Mouse (Mus musculus): ENCODE data around the gene Cacna1e. TPM values are rescaled to one million over a fixed set of nuclear protein-coding genes. Genes with fewer than 3 reads are reported as not detected.

Gene Cacna1e
- polyA plus RNA-seq, 1 experiment from 2014 or later, result 0.05 TPM

DNA sequence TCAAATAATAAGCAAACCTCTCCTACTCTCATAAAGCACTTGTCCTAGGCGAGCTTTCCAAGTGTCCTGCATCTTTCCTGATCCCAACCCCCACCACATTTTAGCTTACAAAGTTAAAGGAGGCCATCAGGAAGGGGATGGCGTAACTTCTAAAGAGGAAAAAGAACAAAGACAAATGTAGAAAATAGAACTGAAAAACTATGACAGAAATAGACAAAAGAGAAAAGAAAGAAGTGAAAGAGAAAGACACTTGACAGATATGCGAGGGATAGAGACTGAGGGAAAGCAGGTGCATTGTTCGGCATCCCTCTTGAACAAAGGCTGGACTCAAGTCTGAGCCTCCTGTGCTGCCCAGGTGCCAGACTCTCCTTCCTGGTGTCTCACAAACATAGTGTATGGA, 246.5 kb downstream of the Cacna1e start:
- 57% methylated on average over 4 of the region's 4 CpGs for WGBS (ENCODE audit: insufficient replicate concordance)
- H3K27ac ChIP-seq, result no peak overlapping the region
- no peak overlapping the region for H3K4me3 ChIP-seq
- H3K9me3 ChIP-seq (replicated peaks), result no peaks in the 10 kb centered on the region
- H3K36me3 ChIP-seq, result no peaks in the 10 kb centered on the region
- H3K27me3 ChIP-seq (replicated peaks), result no peaks in the 10 kb centered on the region
- no peak for ATAC-seq
- no peak overlapping the region for H3K4me2 ChIP-seq
- H3K4me1 ChIP-seq, result no peaks in the 10 kb centered on the region
- no peak overlapping the region for H3K9ac ChIP-seq

DNA sequence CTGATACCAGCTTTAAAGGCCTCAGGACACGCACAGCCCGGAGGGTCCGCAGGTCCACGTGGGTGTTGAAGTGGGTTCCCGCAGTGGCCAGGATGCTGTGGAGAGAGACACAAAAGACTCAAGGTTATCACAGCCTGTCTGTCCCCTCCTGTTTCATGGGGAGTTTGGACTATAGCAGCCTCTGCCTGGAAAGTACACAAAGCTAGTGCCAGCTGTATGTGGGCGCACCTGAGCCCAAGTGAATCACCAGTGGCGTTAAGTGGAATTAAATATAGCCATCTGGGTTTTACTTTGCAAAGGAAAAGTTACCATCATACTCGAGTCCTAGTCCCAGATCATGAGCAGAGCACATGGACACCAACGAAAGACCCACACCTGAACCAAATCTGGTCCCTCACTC, 248.5 kb downstream of the Cacna1e start:
- no peak overlapping the region for H3K4me3 ChIP-seq
- H3K9me3 ChIP-seq (replicated peaks), result no peaks in the 10 kb centered on the region
- H3K4me1 ChIP-seq, result no peaks in the 10 kb centered on the region
- H3K27me3 ChIP-seq (replicated peaks), result no peaks in the 10 kb centered on the region
- ATAC-seq, result no peak
- 75% methylated on average over 9 of the region's 9 CpGs for whole genome bisulfite sequencing (ENCODE audit: insufficient replicate concordance)
- H3K4me2 ChIP-seq, result no peak overlapping the region
- no peak overlapping the region for H3K27ac ChIP-seq
- H3K9ac ChIP-seq, result no peak overlapping the region
- H3K36me3 ChIP-seq, result no peaks in the 10 kb centered on the region

DNA sequence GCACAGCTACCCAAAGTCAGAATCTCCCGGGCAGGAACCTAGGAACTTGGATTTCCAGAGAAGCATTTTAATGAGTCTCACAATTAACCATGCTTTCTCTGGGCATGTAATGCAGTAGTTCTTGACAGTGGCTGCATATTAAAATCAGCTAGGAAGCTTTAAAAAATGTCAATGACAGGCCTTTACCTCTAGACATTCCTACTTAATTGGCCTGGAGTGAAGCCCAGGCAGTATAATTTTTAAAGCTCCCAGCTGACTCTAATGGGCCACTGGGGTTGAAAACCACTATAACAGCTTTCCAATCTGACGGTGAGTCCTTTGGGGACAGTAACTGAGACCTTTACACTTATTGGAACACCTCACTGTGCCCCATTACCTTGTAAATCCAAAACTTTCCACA, 251.4 kb downstream of the Cacna1e start:
- Histone ChIP-seq H3K4me1 (no peaks in the 10 kb centered on the region), H3K36me3 (no peaks in the 10 kb centered on the region), H3K9me3 (replicated peaks) (no peaks in the 10 kb centered on the region), H3K27me3 (replicated peaks) (no peaks in the 10 kb centered on the region), H3K9ac (no peak overlapping the region), H3K27ac (no peak overlapping the region), H3K4me2 (no peak overlapping the region), H3K4me3 (no peak overlapping the region)
- no peak for ATAC-seq
- WGBS (ENCODE audit: insufficient replicate concordance), result 55% methylated on average over 2 of the region's 2 CpGs

DNA sequence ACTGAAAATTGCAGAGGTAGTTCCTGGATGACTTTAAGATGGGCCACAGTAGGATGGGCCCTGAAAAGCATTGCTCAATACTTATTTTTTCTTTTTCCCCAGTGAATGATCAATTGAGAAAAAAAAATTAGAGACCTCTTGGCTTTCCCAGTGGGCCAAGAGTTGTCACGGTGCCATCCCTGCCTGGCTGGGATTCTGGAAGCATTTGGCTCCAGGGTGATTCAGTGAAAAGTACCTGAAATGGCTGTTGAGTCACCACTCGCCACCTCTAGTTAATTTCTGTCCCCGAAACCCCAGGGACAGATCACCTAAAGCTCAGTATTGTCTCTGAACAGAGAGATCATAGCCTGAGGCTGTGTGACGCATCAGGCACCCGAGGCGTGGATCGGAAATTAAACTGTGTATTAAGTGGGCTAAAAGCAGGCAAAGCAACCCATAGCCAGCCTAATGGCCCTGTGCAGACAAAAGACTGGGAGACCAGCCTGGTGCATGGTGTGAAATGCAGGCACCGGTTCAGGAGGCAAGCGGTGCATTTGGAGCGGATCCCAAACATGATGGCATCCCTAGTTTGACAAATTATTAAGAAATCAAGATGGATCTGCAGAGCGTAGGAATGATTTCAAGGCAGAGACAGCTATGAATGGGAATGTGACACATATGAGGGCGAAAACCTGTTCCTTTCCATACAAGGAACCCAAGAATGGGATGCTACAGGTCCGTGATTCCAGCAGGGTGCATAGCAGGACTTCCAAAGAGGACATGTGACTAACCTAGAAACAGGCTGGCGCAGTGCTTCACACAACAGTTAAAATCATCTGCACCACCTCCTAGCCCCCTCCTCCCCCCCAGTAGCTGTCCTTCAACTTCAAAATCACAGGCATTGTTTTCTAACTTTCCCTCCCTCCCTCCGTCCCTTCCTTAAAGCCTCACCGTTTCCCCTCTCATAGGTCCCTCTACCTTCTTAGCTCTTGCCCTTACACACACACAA, 261.3 kb downstream of the Cacna1e start:
- Histone ChIP-seq H3K27me3 (replicated peaks) (no peaks in the 10 kb centered on the region), H3K27ac (no peak overlapping the region), H3K4me2 (no peak overlapping the region), H3K9ac (no peak overlapping the region), H3K4me3 (no peak overlapping the region), H3K36me3 (no peaks in the 10 kb centered on the region), H3K9me3 (replicated peaks) (no peaks in the 10 kb centered on the region), H3K4me1 (no peaks in the 10 kb centered on the region)
- WGBS (ENCODE audit: insufficient replicate concordance), result 72% methylated on average over 16 of the region's 16 CpGs
- no peak for ATAC-seq

DNA sequence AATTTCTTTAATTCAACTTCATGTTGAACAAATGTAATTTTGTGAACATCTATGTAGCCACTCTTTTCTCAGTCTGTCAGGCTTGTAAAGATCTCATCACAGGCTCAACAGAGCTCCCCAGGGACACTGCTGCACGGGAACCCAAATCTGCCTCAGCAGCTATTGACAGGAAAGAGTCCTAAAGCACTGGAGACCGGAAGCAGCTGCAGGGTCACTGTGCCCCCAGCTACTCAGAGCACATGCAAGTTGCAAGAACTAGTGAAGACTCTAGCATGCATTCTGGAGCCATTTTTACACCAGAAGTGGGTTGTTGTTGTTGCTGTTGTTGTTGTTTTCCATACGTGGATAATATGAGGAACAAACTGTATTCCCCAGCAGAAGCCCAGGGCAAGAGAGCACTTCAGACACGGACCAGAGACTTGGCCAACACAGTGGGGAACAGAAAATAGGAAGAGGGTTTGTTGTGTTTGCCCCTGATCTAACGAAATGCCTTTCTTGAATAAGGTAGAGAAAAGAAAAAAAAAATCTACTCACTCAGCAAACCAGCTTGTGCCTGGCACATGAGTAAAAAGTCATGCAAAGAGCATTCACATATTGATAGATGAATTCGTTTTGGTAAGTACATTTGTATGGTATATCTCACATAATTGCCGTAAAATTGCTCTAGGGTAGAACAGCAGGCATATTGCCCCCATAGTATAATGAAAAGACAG, 266.4 kb downstream of the Cacna1e start:
- Histone ChIP-seq H3K27ac (no peak overlapping the region), H3K9me3 (replicated peaks) (no peaks in the 10 kb centered on the region), H3K4me3 (no peak overlapping the region), H3K4me1 (no peaks in the 10 kb centered on the region), H3K9ac (no peak overlapping the region), H3K36me3 (no peaks in the 10 kb centered on the region), H3K27me3 (replicated peaks) (no peaks in the 10 kb centered on the region), H3K4me2 (no peak overlapping the region)
- no peak for ATAC-seq
- WGBS (ENCODE audit: insufficient replicate concordance), result 26% methylated on average over 7 of the region's 7 CpGs

DNA sequence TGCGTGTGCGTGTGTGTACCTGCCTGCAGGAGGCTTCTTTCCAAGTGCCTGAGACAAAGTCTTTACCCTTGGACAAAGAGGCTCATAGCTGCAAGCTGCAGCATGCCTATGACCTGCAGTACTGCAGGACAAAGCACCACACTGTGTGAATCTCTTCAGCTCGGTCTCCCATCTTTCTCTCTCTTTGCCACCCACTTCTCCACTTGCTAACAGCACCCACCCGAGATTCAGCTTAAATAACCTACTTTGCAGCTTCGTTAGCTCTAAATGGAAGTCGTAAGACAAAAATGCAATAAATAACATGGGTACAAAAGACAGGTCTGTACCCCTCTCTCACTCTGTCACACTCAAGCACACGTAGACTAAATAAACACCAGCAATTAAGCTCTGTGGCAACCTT, 268.5 kb downstream of the Cacna1e start:
- no peaks in the 10 kb centered on the region for H3K4me1 ChIP-seq
- 64% methylated on average over 5 of the region's 7 CpGs for WGBS (ENCODE audit: insufficient replicate concordance)

DNA sequence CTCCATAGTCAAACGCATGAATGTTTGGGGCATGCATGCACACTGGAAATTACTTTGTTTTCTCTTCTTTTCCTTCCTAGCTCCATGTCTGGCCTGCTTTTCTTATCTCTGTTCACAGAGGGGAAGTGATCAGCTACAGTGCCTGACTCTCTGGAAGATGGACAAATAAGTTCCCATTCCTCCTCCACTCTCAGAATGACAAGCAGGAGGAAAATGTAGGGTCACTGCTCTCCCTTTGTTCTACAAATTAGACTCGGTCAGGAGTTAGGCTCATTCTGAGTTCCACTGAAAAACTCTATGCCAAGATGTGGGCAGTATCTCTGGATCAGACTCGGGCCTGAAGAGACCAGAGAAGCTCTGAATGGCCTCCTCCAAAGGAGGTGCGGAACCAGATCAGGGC, 275.8 kb downstream of the Cacna1e start:
- Histone ChIP-seq H3K9me3 (replicated peaks) (no peaks in the 10 kb centered on the region), H3K4me1 (no peaks in the 10 kb centered on the region), H3K27ac (no peak overlapping the region), H3K4me2 (no peak overlapping the region), H3K4me3 (no peak overlapping the region), H3K27me3 (replicated peaks) (no peaks in the 10 kb centered on the region), H3K9ac (no peak overlapping the region), H3K36me3 (no peaks in the 10 kb centered on the region)
- WGBS (ENCODE audit: insufficient replicate concordance), result 48% methylated on average over 4 of the region's 4 CpGs
- ATAC-seq, result no peak

More for the DNA sequence above, 268.5 kb downstream of the Cacna1e start:
- Histone ChIP-seq H3K36me3 (no peaks in the 10 kb centered on the region), H3K9me3 (replicated peaks) (no peaks in the 10 kb centered on the region), H3K27me3 (replicated peaks) (no peaks in the 10 kb centered on the region), H3K4me3 (no peak overlapping the region), H3K9ac (no peak overlapping the region), H3K27ac (no peak overlapping the region), H3K4me2 (no peak overlapping the region)
- ATAC-seq, result no peak

DNA sequence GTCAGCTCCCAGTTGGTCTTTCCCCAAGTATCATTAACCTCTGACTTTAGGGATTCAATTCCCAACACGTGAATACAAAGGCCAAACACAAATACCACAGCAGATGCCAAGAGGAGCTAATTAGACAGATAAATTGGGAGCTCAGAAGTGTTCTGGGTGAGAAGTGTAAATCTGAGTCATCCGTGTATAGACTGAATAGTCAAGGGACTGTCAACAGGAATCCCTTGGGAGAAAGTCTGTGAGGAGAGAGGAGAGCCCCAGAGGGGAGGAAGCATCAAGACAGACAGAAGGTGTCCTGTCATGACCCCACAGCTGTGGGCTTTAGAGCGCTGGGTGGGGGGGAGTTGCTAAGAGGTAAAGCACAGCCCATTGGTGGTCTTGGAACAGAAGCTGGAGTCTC, 276.9 kb downstream of the Cacna1e start:
- no peaks in the 10 kb centered on the region for H3K27me3 ChIP-seq (replicated peaks)
- no peak overlapping the region for H3K9ac ChIP-seq
- H3K36me3 ChIP-seq, result no peaks in the 10 kb centered on the region
- no peak for ATAC-seq
- 49% methylated on average over 3 of the region's 3 CpGs for WGBS (ENCODE audit: insufficient replicate concordance)
- H3K9me3 ChIP-seq (replicated peaks), result no peaks in the 10 kb centered on the region
- H3K4me2 ChIP-seq, result no peak overlapping the region
- H3K27ac ChIP-seq, result no peak overlapping the region
- no peaks in the 10 kb centered on the region for H3K4me1 ChIP-seq
- H3K4me3 ChIP-seq, result no peak overlapping the region

DNA sequence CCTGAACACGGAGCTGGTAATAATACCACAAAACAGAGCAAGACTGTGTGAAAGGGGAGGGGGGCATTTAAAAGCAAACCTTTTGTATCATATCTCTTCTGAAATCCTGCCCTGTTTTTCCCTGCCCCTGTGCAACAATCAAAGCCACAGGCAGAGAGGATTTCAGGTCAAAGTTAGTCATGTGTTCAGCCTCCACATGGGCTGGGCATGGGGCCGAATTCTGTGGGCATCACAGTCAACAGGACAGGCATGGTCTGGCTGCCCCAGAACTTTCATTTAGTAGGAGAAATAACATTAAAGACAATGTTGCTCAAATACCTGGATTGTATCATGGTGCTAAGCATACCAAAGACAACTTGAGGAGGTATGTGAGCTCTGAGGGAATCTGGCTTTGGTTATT, 278.7 kb downstream of the Cacna1e start:
- Histone ChIP-seq H3K9me3 (replicated peaks) (no peaks in the 10 kb centered on the region), H3K4me3 (no peak overlapping the region), H3K36me3 (no peaks in the 10 kb centered on the region), H3K9ac (no peak overlapping the region), H3K4me2 (no peak overlapping the region), H3K27ac (no peak overlapping the region), H3K27me3 (replicated peaks) (no peaks in the 10 kb centered on the region), H3K4me1 (no peaks in the 10 kb centered on the region)
- 74% methylated on average over 2 of the region's 2 CpGs for WGBS (ENCODE audit: insufficient replicate concordance)
- ATAC-seq, result no peak

DNA sequence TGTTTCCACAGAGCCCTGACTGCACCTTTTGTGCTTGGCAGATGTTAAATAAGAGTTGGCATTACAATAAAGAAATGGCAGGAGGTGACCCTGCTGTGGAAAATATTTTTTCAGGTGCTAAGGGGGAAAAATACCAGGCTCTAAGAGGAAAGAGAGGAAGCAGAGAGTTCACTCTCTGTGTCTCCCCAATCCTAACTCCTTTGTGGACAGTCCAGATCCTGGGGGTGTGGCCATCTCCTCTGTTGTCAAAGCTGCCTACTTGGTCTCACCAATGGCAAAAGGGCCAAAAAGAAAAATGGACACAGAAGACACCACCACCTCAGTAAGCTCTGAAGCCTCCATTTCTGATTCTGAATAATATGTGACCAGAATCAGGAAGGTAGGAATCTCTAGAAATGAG, 280.5 kb downstream of the Cacna1e start:
- ATAC-seq, result no peak
- H3K9me3 ChIP-seq (replicated peaks), result no peaks in the 10 kb centered on the region
- H3K4me1 ChIP-seq, result no peaks in the 10 kb centered on the region
- no peak overlapping the region for H3K27ac ChIP-seq
- no peaks in the 10 kb centered on the region for H3K27me3 ChIP-seq (replicated peaks)
- H3K4me3 ChIP-seq, result no peak overlapping the region
- no peaks in the 10 kb centered on the region for H3K36me3 ChIP-seq
- H3K9ac ChIP-seq, result no peak overlapping the region
- H3K4me2 ChIP-seq, result no peak overlapping the region

DNA sequence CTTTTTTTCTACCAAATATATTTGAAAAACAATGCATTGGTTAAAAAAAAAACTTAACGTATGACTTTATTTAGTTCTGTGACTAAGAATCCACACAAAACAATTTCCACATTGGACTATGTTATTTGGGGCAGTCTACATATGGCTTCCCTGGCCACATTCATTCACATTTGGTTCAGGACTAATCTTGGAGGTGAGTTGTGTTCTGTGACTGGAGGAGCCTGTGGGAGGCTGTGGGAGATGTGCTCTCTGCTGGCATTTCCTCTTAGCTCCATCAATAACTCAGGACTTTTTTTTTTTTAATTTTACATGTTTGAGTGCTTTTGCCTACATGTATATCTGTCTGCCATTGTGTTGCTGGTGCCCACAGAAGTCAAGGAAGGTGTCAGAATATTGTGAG, 281.8 kb downstream of the Cacna1e start:
- Histone ChIP-seq H3K27ac (no peak overlapping the region), H3K4me1 (no peaks in the 10 kb centered on the region), H3K9me3 (replicated peaks) (no peaks in the 10 kb centered on the region), H3K36me3 (no peaks in the 10 kb centered on the region), H3K27me3 (replicated peaks) (no peaks in the 10 kb centered on the region), H3K4me3 (no peak overlapping the region), H3K9ac (no peak overlapping the region), H3K4me2 (no peak overlapping the region)
- ATAC-seq, result no peak
- 65% methylated on average over 1 of the region's 1 CpGs for WGBS (ENCODE audit: insufficient replicate concordance)

DNA sequence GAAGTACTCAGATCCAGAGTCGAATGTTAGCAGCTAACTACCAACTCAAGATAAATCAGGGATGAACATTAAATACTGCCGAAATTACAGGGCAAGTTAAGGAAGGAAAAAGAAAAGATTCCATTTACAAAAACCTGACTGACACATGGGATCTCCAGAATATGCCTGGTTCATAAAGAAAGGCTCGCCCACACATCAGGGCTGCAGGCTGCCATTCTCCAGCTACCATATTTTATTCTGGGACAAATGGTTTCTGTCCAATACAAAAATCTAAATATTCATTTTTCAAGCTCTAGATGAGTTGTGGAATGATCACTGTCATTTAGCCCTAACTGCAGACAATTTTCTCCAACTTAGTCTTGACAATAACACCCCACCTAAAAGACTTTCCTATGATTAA, 301.8 kb downstream of the Cacna1e start:
- Histone ChIP-seq H3K9me3 (replicated peaks) (no peaks in the 10 kb centered on the region), H3K4me1 (no peaks in the 10 kb centered on the region), H3K4me2 (no peak overlapping the region), H3K9ac (no peak overlapping the region), H3K27ac (no peak overlapping the region), H3K36me3 (no peaks in the 10 kb centered on the region), H3K4me3 (no peak overlapping the region), H3K27me3 (replicated peaks) (no peaks in the 10 kb centered on the region)
- WGBS (ENCODE audit: insufficient replicate concordance), result 53% methylated on average over 3 of the region's 3 CpGs
- no peak for ATAC-seq
